Mouse (Mus musculus) testis, adult 2 months (tissue): ENCODE measurements around the gene Slc44a1.

Source experiments
- CTCF ChIP-seq: fragments of 200-500 bp; IDR thresholded peaks from 2 replicates; pipeline ENCODE4 v1.5.1; 2012; ENCODE audit warnings: low read depth, mild to moderate bottlenecking, inconsistent platforms, low read length, moderate library complexity; ENCODE audit not compliant: control insufficient read depth, insufficient read depth, insufficient replicate concordance
- POLR2A ChIP-seq: fragments of 200-500 bp; IDR thresholded peaks from 2 replicates; pipeline ENCODE4 v1.6.1; 2012; ENCODE audit warnings: low read depth, mild to moderate bottlenecking, inconsistent platforms, low read length, moderate library complexity; ENCODE audit not compliant: control insufficient read depth

GRCm38 (mm10) chr4:53459697-53460096 is 19.5 kb downstream of the Slc44a1 start:
- no peak for TF ChIP-seq POLR2A
- no peak for TF ChIP-seq CTCF
